Mouse (Mus musculus) midbrain, embryonic 10.5 days (tissue): ENCODE data around the gene Rnf34. TPM values are rescaled to one million over a fixed set of nuclear protein-coding genes. Genes with fewer than 3 reads are reported as not detected.
A peak's percentile ranks its signal among the peaks of the same experiment; 100 is the strongest.

Experiments used
- DNase-seq: peaks from one replicate; pipeline ENCODE4 v3.0.0-alpha.2; 2017; ENCODE audit warnings: low spot score
- H3K27ac ChIP-seq: fragments of 300-500 bp; sonication (generic); replicated peaks from 2 replicates; pipeline ENCODE4 v1.5.1; 2016; ENCODE audit warnings: mild to moderate bottlenecking
- H3K27me3 ChIP-seq: fragments of 300-500 bp; sonication (generic); 2 replicates; pipeline ENCODE4 v1.6.1; 2016; ENCODE audit warnings: low read depth, mild to moderate bottlenecking; ENCODE audit not compliant: poor library complexity, severe bottlenecking
- H3K36me3 ChIP-seq: fragments of 300-500 bp; sonication (generic); 2 replicates; pipeline ENCODE4 v1.6.1; 2016; ENCODE audit warnings: mild to moderate bottlenecking, moderate library complexity
- H3K4me1 ChIP-seq: fragments of 300-500 bp; sonication (generic); 2 replicates; pipeline ENCODE4 v1.6.1; 2016
- H3K4me3 ChIP-seq: fragments of 300-500 bp; sonication (generic); 2 replicates; pipeline ENCODE4 v1.5.1; 2016; ENCODE audit warnings: mild to moderate bottlenecking, moderate library complexity
- H3K9me3 ChIP-seq: fragments of 300-500 bp; sonication (generic); replicated peaks from 2 replicates; pipeline ENCODE4 v1.6.1; 2016; ENCODE audit warnings: mild to moderate bottlenecking
- WGBS: fragments of 180-500 bp; shearing (Covaris S2); methylation state at CpG from one replicate; pipeline ENCODE4 v1.1.7; 2016; 5-methylcytosine and 5-hydroxymethylcytosine counted together
- polyA plus RNA-seq: library from polyadenylated mRNA; unstranded; fragments of >200 nt; fragmentation: Nextera tagmentation; extraction: Ambion mirVana; gene quantifications from 2 replicates; pipeline ENCODE4 v1.2.1, GENCODE M21; 2016

The Rnf34 gene
- 50.6 and 56.7 TPM in 2 replicates for polyA plus RNA-seq

- peak within 1 kb of the TSS; percentile 94 for H3K4me3 ChIP-seq
- no peaks in the 10 kb centered on the region for H3K27me3 ChIP-seq
- peak; percentile 99 for DNase-seq
- H3K27ac ChIP-seq, result peak within 1 kb of the TSS; percentile 97
- WGBS, result 1% methylated on average over 60 of the region's 61 CpGs
- no peaks in the 10 kb centered on the region for H3K9me3 ChIP-seq
- H3K4me1 ChIP-seq, result peaks cover 27% of the 10 kb centered on the region
- 0 out of 2 replicates have a peak, but pooled peaks cover under 1% of the 10 kb centered on the region for H3K36me3 ChIP-seq
Observed at GRCm38 (mm10) chr5:122849521-122850318, at the start of gene Rnf34. TSS of gene Rnf34 (plus strand) at chr5:122850048.

DNA sequence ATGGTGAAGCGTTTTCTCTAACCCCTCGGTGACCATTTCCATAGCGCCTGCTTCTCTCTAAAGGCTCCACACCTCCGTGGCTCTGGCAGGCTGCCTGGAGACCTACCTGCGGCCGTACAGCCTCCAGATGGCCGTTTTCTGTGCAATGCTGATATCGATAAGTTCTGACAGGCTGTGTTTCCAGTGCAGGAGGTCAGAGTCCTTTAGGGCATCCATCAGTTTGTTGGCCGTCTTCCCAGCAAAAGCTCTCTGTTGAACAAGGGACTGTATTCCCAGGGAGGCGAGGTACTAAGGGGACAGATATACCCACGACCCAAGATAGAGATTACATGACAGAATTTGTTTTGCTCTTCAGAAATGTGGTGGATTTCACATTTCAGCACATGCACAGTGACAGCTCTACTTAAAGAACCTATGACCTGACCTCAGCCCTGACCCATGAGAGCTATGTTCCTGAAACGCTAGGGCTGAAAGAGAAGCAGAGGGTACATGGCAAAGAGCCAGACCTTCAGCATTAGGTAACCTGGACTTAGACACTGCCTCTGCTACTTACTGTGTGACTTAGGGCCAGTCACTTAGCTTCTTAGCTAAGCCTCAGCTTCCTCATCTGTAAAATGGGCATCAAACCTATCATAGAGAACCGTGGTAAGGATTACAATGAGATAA is 49.4 kb upstream of the Rnf34 start:
- no peaks in the 10 kb centered on the region for H3K9me3 ChIP-seq
- WGBS, result 89% methylated on average over 13 of the region's 13 CpGs
- no peak overlapping the region for H3K27ac ChIP-seq
- no peaks in the 10 kb centered on the region for H3K4me1 ChIP-seq
- no peak overlapping the region for H3K4me3 ChIP-seq
- DNase-seq, result no peak
- no peaks in the 10 kb centered on the region for H3K27me3 ChIP-seq
- H3K36me3 ChIP-seq, result peaks cover 98% of the 10 kb centered on the region

GRCm38 (mm10) chr5:122801684-122802083 is 48.2 kb upstream of the Rnf34 start:
- no peak for DNase-seq
- Histone ChIP-seq H3K9me3 (no peaks in the 10 kb centered on the region), H3K27me3 (no peaks in the 10 kb centered on the region), H3K4me3 (no peak overlapping the region), H3K27ac (no peak overlapping the region), H3K4me1 (no peaks in the 10 kb centered on the region), H3K36me3 (peaks cover 98% of the 10 kb centered on the region)
- 96% methylated on average over 8 of the region's 8 CpGs for WGBS

DNA sequence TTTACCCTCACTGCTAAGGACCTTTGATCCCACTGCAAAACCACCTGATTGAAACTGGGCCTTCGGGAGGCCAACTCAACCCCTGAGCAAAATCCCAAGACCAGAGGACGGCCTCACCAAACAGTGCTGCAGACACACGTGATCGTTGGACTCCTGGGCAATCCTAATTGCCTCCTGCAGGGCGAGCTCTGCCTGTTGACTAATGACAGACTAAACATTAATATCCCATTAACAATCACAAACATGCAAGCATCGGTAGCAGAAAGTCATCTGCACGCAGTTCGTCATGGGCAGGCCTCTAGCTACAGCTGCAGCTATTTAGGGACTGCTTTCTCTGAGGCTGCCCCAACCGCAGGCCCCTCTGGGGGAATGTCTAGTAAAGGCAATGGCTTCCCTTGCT is 47.1 kb upstream of the Rnf34 start:
- no peak overlapping the region for H3K4me3 ChIP-seq
- 90% methylated on average over 9 of the region's 9 CpGs for WGBS
- peaks cover 100% of the 10 kb centered on the region for H3K36me3 ChIP-seq

DNA sequence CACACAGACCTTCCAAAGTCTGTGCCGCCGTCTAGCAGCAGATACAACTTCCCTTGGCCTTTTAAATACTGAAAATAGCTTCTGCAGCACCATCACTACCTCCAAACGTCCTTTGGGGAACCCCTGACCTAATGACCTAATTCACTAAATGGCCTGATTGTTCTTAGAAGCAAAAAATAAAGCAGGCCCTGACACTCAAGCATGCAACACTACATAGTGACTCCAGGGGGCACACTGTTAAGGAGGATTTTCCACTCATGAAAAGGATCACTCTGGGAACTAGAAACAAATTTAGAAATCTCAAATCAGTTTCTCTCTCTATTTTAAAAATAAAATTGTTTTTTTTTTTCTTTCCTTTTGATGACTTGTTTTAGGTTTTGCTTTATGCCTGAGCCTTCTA is 44.3 kb upstream of the Rnf34 start:
- Histone ChIP-seq H3K27ac (no peak overlapping the region), H3K9me3 (no peaks in the 10 kb centered on the region), H3K27me3 (no peaks in the 10 kb centered on the region), H3K4me3 (no peak overlapping the region), H3K36me3 (peaks cover 100% of the 10 kb centered on the region), H3K4me1 (no peaks in the 10 kb centered on the region)
- DNase-seq, result no peak
- 72% methylated on average over 3 of the region's 3 CpGs for WGBS

More for the DNA sequence above, 47.1 kb upstream of the Rnf34 start:
- Histone ChIP-seq H3K27ac (no peak overlapping the region), H3K9me3 (no peaks in the 10 kb centered on the region), H3K27me3 (no peaks in the 10 kb centered on the region), H3K4me1 (no peaks in the 10 kb centered on the region)
- DNase-seq, result no peak

DNA sequence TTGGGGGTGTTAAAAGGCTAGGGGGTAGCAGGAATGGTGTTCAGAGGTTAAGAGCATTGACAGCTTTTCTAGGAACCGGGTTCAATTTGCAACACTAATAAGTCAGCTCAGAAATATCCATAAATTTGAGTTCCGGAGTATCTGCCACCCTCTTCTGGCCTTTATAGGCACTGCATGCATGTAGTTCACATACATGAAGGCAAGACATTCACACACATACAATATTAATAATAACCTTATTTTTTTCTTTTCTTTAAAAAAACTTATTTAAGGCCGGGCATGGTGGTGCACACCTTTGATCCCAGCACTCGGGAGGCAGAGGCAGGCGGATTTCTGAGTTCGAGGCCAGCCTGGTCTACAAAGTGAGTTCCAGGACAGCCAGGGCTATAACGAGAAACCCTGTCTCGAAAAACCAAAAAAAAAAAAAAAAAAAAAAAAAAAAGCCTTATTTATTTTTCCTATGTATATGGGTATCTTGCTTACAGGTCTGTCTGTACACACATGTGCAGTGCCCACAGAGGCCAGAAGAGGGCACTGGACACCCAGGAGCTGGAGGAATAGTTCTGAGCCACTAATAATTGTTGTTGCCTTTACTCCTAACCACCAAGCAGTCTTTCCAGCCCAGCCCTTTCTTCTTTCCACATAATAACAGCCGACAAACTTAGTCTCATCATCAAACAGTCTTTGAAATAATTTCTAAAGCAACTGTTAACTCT is 38.3 kb upstream of the Rnf34 start:
- Histone ChIP-seq H3K27ac (no peak overlapping the region), H3K27me3 (no peaks in the 10 kb centered on the region), H3K4me3 (no peak overlapping the region), H3K4me1 (no peaks in the 10 kb centered on the region), H3K36me3 (peaks cover 100% of the 10 kb centered on the region), H3K9me3 (no peaks in the 10 kb centered on the region)
- DNase-seq, result peak; percentile 62
- 97% methylated on average over 9 of the region's 9 CpGs for whole genome bisulfite sequencing

DNA sequence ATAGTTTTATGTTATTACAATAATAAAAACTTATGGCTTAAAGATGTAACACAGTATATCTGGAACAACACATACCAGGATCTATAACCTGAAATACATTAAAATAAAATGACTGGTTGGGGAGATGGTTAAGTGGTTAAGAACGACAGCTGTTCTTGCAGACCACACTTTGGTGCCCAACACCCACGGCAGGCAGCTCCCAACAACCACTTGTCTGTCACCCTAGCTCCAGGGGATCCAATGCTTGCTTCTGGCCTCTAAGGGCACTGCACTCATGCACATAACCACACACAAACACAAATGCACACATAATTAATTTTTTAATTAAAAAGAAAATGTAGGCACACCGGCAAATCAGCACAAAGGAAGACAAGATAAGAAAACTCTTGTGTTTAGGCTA is 37.1 kb upstream of the Rnf34 start:
- H3K4me1 ChIP-seq, result no peaks in the 10 kb centered on the region
- H3K4me3 ChIP-seq, result no peak overlapping the region
- peaks cover 100% of the 10 kb centered on the region for H3K36me3 ChIP-seq
- WGBS, result 91% methylated on average over 3 of the region's 3 CpGs
- no peaks in the 10 kb centered on the region for H3K9me3 ChIP-seq
- H3K27ac ChIP-seq, result no peak overlapping the region
- DNase-seq, result no peak
- no peaks in the 10 kb centered on the region for H3K27me3 ChIP-seq

DNA sequence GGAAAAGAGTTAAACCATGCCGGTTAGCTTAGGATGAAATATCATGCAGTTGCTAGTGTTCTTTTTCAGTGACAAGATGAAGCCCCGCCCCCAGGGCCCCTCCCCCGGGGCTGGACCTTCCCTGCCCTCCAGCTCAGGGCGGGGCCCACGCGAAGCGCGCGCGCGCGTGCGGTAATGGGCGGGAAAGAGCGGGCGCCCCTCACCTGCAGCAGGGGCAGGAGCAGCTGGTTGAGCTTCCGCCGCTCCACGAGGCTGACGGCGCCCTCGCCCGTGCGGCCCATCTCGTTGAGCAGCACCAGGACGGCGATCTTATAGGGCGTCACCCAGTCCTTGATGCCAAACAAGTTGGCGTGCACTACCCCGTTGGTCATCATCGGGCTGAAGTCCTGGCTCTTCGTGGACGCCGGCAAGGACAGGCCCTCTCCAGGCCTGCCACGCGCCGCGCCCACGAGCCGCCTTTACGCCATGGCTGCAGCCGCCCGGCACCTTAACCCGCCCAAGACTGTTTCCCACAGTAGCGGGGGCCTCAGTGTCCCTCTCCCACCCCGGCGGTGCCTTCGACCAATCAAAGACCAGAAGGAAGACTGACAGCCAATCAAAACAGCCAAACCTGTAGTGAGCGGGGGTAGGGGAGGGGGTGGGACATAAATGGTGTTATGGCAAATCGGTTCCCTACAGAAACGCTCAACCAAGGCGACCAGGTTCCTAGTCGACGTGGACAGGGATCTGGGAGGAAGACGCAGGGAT is 28.9 kb upstream of the Rnf34 start, which contains the start of gene Anapc5:
Gene Anapc5 (minus strand): TSS at position 563 of the 747 bp plus-strand sequence.
- H3K4me1 ChIP-seq, result peaks cover 13% of the 10 kb centered on the region
- peak within 1 kb of the TSS; percentile 83 for H3K4me3 ChIP-seq
- under 1% methylated on average over 55 of the region's 55 CpGs for WGBS
- DNase-seq, result peak; percentile 95
- no peaks in the 10 kb centered on the region for H3K27me3 ChIP-seq
- peaks cover 38% of the 10 kb centered on the region for H3K36me3 ChIP-seq
- H3K27ac ChIP-seq, result peak within 1 kb of the TSS; percentile 96
- no peaks in the 10 kb centered on the region for H3K9me3 ChIP-seq

GRCm38 (mm10) chr5:122821524-122821885 is 28.3 kb upstream of the Rnf34 start:
- Histone ChIP-seq H3K9me3 (no peaks in the 10 kb centered on the region), H3K27me3 (no peaks in the 10 kb centered on the region), H3K36me3 (peaks cover 32% of the 10 kb centered on the region), H3K4me1 (peaks cover 13% of the 10 kb centered on the region), H3K4me3 (peak overlapping the region; percentile 83), H3K27ac (peak overlapping the region; percentile 96)
- no peak for DNase-seq
- WGBS, result under 1% methylated on average over 10 of the region's 10 CpGs

DNA sequence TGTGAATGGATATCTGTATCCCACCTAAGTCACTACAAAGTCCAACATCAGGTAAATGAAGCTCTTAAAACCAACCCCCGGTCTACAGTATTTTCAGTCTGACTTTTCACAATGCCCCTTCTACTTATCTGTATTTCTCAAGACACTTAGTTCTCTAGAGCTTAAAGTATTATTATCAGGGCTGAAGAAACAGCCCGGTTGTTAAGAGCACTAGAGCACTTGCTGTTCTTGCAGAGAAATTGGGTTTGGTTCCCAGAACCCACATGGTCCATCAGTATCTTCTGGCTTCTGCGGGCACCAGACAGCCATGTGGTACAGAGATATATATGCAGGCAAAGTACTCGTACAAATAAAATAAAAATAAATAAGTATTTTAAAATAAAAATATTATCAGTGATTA is 27.4 kb upstream of the Rnf34 start:
- 94% methylated on average over 4 of the region's 4 CpGs for WGBS
- no peaks in the 10 kb centered on the region for H3K27me3 ChIP-seq
- H3K27ac ChIP-seq, result no peak overlapping the region
- no peak overlapping the region for H3K4me3 ChIP-seq
- peaks cover 23% of the 10 kb centered on the region for H3K36me3 ChIP-seq
- H3K9me3 ChIP-seq, result no peaks in the 10 kb centered on the region
- no peak for DNase-seq
- H3K4me1 ChIP-seq, result peaks cover 13% of the 10 kb centered on the region

DNA sequence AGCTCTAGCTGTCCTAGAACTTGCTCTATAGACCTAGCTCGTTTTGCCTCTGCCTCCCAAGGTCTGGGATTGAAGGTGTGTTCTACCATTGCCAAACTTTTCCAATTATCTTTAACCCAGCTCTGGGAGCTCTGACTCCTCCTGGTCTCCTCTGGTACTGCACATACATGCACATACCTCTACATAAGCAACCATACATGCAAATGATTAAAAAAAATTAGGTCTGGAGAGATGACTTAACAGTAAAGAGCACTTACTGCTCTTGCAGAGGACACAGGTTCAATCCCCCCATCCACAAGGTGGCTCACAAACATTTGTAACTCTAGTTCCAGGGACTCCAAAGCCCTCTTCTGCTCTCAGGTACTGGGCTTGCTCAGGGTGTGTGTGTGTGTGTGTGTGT is 25.9 kb upstream of the Rnf34 start:
- DNase-seq, result no peak
- H3K27me3 ChIP-seq, result no peaks in the 10 kb centered on the region
- 81% methylated on average over 1 of the region's 1 CpGs for WGBS

DNA sequence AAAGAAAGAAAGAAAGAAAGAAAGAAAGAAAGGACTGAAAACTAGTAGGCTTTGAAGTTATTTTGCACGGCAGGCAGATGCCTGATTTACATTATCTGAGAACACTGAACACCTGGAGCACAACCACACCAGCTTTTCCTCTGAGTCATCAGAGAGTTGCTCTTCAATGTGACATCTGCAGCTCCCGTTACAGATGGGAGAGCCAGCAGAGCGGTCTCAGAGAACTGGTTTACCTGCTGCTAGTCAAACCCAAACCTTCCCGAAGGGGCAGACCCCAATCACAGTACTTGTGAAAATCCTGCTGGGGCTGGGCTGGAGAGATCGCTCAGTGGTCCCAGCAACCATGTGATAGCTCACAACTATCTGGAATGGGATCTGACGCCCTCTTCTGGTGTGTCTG is 25.4 kb upstream of the Rnf34 start:
- Histone ChIP-seq H3K9me3 (no peaks in the 10 kb centered on the region), H3K4me1 (peaks cover 10% of the 10 kb centered on the region), H3K36me3 (peaks cover 3% of the 10 kb centered on the region), H3K27ac (no peak overlapping the region), H3K4me3 (no peak overlapping the region), H3K27me3 (no peaks in the 10 kb centered on the region)
- no peak for DNase-seq
- 69% methylated on average over 6 of the region's 6 CpGs for WGBS

More for the DNA sequence above, 25.9 kb upstream of the Rnf34 start:
- H3K4me3 ChIP-seq, result no peak overlapping the region
- peaks cover 7% of the 10 kb centered on the region for H3K36me3 ChIP-seq
- no peak overlapping the region for H3K27ac ChIP-seq
- H3K9me3 ChIP-seq, result no peaks in the 10 kb centered on the region
- peaks cover 13% of the 10 kb centered on the region for H3K4me1 ChIP-seq
